Mouse (Mus musculus): ENCODE measurements around the gene Uqcr11. TPM values are rescaled to one million over a fixed set of nuclear protein-coding genes. Genes with fewer than 3 reads are reported as not detected.

Gene Uqcr11
- polyA plus RNA-seq, 1 experiment: 1,263 TPM

- Histone ChIP-seq H3K4me1 (ENCODE audit: control insufficient read depth, insufficient read depth, low read length) (no peaks in the 10 kb centered on the region), H3K4me3 (replicated peaks; ENCODE audit: extremely low read depth, low read depth, low read length) (no peak overlapping the region)
- TF ChIP-seq CTCF (IDR thresholded peaks at IDR 0.05; ENCODE audit: insufficient read depth, low read length) (no peak), POLR2A (IDR thresholded peaks at IDR 0.05; ENCODE audit: borderline replicate concordance, extremely low read depth, low read depth, low read length) (no peak)
- DNase-seq: no peak
- 82% methylated on average over 6 of the region's 6 CpGs for WGBS
Measured at GRCm38 (mm10) chr10:80372706-80373105, 33.9 kb downstream of the Uqcr11 start.

DNA sequence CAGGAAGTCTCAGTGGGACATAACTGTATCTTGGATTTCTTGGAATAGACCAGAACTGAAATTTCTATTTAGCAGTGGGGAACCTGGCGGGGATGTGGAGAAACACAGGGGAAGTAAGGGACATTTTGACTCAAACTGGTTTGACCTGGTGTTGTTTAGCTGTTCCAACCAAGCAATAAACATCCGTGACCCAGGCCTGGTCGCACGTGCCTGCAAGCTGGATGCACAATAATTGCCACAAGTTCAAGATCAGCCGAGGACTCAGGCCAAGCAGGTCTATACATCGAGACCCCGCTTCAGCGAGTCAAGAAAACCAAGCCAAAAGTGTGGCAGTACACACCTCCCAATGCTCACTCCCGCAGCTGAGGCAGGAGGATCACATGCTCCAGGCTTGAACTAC, 34.6 kb downstream of the Uqcr11 start:
- H3K4me1 ChIP-seq (ENCODE audit: control insufficient read depth, insufficient read depth, low read length): no peaks in the 10 kb centered on the region
- no peak overlapping the region for H3K4me3 ChIP-seq (replicated peaks; ENCODE audit: extremely low read depth, low read depth, low read length)

DNA sequence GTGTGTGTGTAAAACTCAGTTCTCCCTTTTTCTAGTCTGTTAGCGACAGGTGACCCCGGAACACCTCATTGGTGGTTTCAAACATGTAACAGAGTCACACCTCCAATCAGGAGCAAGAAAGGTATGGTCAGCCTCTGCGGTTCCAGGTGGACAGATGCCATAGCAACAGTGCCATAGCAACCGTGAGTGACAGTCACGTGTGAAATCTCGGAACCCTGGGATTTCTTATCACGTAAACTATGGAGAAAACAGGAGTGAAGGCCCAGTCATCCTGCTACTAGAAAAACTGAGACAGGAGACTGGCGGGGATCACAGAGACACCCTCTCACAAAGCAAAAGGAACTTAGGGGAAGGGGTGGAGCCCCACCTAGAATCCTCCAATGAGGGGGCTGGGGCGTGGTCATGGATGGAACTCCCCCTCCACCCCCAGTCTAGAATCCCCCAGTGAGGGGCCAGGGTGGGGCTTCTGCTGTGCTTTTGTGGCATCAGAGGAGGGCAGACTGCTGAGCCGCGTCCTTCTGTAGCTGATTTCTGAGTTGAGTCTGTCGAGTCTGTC, 35.1 kb downstream of the Uqcr11 start:
- 8% methylated on average over 12 of the region's 12 CpGs for WGBS
- Histone ChIP-seq H3K4me3 (replicated peaks; ENCODE audit: extremely low read depth, low read depth, low read length) (peak overlapping the region; percentile 21), H3K4me1 (ENCODE audit: control insufficient read depth, insufficient read depth, low read length) (no peaks in the 10 kb centered on the region)
- TF ChIP-seq CTCF (IDR thresholded peaks at IDR 0.05; ENCODE audit: insufficient read depth, low read length) (no peak), POLR2A (IDR thresholded peaks at IDR 0.05; ENCODE audit: borderline replicate concordance, extremely low read depth, low read depth, low read length) (no peak)
- DNase-seq: peak; percentile 63

More for the DNA sequence above, 34.6 kb downstream of the Uqcr11 start:
- TF ChIP-seq CTCF (IDR thresholded peaks at IDR 0.05; ENCODE audit: insufficient read depth, low read length): no peak
- TF ChIP-seq POLR2A (IDR thresholded peaks at IDR 0.05; ENCODE audit: borderline replicate concordance, extremely low read depth, low read depth, low read length): no peak
- no peak for DNase-seq
- 57% methylated on average over 9 of the region's 9 CpGs for WGBS

DNA sequence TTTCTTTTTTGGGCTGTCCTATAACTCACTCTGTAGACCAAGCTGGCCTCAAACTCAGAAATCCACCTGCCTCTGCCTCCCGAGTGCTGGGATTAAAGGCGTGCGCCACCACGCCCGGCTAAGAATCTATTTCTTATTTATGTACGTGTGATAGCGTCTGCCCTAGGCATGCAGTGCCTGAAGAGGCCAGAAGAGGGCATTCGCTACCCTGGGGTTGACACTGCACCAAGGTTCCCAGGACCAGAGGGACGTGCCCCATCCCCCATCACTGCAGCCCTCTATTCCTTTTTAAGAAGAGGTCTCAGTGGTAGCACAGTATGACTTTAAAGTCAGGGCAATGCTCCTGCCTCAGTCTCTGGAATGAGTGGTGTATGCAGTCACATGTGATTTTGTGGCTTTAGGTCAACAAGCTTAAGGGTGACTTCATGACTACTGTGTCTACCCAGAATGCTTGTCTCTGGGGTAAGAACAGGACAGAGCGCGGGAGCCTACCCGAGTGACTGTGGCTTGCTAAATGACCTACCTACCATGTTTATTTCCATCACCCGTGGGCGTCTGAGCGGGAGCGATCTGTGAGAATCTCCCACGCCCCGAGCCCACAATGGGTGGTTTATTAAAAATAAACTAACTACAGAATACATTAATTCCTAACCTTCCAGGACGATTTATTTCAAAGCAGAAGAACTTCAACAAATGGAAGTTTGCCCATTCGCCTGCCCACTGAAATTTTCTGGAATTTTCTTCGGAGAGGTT, 36.5 kb downstream of the Uqcr11 start:
- Histone ChIP-seq H3K4me3 (replicated peaks; ENCODE audit: extremely low read depth, low read depth, low read length) (no peak overlapping the region), H3K4me1 (ENCODE audit: control insufficient read depth, insufficient read depth, low read length) (no peaks in the 10 kb centered on the region)
- DNase-seq: no peak
- WGBS: 72% methylated on average over 21 of the region's 21 CpGs
- TF ChIP-seq POLR2A (IDR thresholded peaks at IDR 0.05; ENCODE audit: borderline replicate concordance, extremely low read depth, low read depth, low read length): no peak
- TF ChIP-seq CTCF (IDR thresholded peaks at IDR 0.05; ENCODE audit: insufficient read depth, low read length): peak; percentile 44; the same call in 1 of the 2 replicates

- H3K4me1 ChIP-seq (ENCODE audit: control insufficient read depth, insufficient read depth, low read length): no peaks in the 10 kb centered on the region
- WGBS: 86% methylated on average over 6 of the region's 6 CpGs
- TF ChIP-seq CTCF (IDR thresholded peaks at IDR 0.05; ENCODE audit: insufficient read depth, low read length): no peak
- TF ChIP-seq POLR2A (IDR thresholded peaks at IDR 0.05; ENCODE audit: borderline replicate concordance, extremely low read depth, low read depth, low read length): no peak
- no peak overlapping the region for H3K4me3 ChIP-seq (replicated peaks; ENCODE audit: extremely low read depth, low read depth, low read length)
- no peak for DNase-seq
Measured at GRCm38 (mm10) chr10:80368392-80368791, 38.2 kb downstream of the Uqcr11 start.

- no peak for DNase-seq
- Histone ChIP-seq H3K4me3 (replicated peaks; ENCODE audit: extremely low read depth, low read depth, low read length) (no peak overlapping the region), H3K4me1 (ENCODE audit: control insufficient read depth, insufficient read depth, low read length) (no peaks in the 10 kb centered on the region)
- WGBS: 48% methylated on average over 5 of the region's 5 CpGs
- no peak for TF ChIP-seq CTCF (IDR thresholded peaks at IDR 0.05; ENCODE audit: insufficient read depth, low read length)
Measured at GRCm38 (mm10) chr10:80367954-80368353, 38.7 kb downstream of the Uqcr11 start.

DNA sequence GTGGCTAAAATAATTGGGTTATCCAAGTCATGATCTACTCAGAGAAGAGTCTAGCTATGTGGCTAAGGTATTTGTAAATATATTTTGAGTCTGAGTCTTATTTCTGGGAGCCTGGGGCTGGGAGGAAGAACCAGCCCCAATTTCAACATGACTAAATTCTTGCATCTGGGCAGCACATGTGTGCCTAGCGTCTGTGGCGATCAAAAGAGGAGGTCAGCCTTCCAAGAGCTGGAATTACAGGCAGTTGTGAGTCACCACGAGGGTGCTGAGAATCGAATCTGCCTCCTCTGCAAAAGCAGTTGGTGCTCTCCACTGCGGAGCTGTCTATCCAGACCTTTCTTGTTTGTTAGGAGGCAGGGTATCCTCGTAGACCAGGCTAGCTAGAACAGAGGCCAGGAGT, 40.9 kb downstream of the Uqcr11 start:
- no peaks in the 10 kb centered on the region for H3K4me1 ChIP-seq (ENCODE audit: control insufficient read depth, insufficient read depth, low read length)
- 67% methylated on average over 6 of the region's 6 CpGs for WGBS
- no peak for TF ChIP-seq POLR2A (IDR thresholded peaks at IDR 0.05; ENCODE audit: borderline replicate concordance, extremely low read depth, low read depth, low read length)
- TF ChIP-seq CTCF (IDR thresholded peaks at IDR 0.05; ENCODE audit: insufficient read depth, low read length): no peak
- H3K4me3 ChIP-seq (replicated peaks; ENCODE audit: extremely low read depth, low read depth, low read length): no peak overlapping the region
- DNase-seq: no peak

GRCm38 (mm10) chr10:80363734-80364133, 42.9 kb downstream of the Uqcr11 start:
- no peak for DNase-seq
- Histone ChIP-seq H3K4me3 (replicated peaks; ENCODE audit: extremely low read depth, low read depth, low read length) (no peak overlapping the region), H3K4me1 (ENCODE audit: control insufficient read depth, insufficient read depth, low read length) (no peaks in the 10 kb centered on the region)
- 39% methylated on average over 6 of the region's 6 CpGs for WGBS
- TF ChIP-seq CTCF (IDR thresholded peaks at IDR 0.05; ENCODE audit: insufficient read depth, low read length): no peak
- TF ChIP-seq POLR2A (IDR thresholded peaks at IDR 0.05; ENCODE audit: borderline replicate concordance, extremely low read depth, low read depth, low read length): no peak

DNA sequence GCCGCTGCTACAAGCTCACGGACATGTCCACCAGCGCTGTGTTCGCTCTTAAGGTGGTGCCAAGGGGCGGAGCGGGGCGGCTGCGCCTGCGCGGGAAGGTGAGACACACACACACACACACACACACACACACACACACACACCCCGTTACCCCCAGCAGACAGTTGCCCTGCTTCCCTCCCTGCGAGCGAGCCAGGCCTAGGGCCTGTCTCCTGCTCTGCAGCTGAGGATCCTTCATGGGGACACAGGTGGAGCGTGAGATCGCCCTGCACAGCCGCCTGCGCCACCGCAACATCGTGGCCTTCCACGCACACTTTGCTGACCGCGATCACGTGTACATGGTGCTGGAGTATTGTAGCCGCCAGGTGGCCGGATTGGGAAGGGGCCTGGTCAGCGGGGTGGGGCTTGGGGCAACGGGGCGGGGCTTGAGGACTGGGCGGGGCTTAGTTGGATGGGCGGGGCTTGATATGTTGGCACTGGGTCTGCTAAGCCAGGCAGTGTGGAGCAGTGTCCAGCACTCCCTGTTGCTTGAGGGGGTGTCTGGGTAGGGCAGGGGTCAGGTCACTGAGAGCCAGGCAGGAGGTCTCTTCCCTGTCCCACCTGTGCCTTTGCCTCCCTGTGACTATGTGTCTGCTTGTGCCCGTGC, 48.5 kb downstream of the Uqcr11 start:
- peak; percentile 36 for DNase-seq
- H3K4me3 ChIP-seq (replicated peaks; ENCODE audit: extremely low read depth, low read depth, low read length): peak overlapping the region; percentile 14
- TF ChIP-seq POLR2A (IDR thresholded peaks at IDR 0.05; ENCODE audit: borderline replicate concordance, extremely low read depth, low read depth, low read length) (no peak), CTCF (IDR thresholded peaks at IDR 0.05; ENCODE audit: insufficient read depth, low read length) (no peak)
- WGBS: 7% methylated on average over 29 of the region's 31 CpGs
- 0 out of 2 replicates have a peak, but pooled peaks cover 3% of the 10 kb centered on the region for H3K4me1 ChIP-seq (ENCODE audit: control insufficient read depth, insufficient read depth, low read length)

All from lung, adult 2 months (tissue).